Mouse (Mus musculus) heart, embryonic 13.5 days (tissue): Measurements from ENCODE around the gene Hif3a. TPM values are rescaled to one million over a fixed set of nuclear protein-coding genes. Genes with fewer than 3 reads are reported as not detected.

Source experiments
- ATAC-seq: fragments of 200-750 bp; cut with Nextera tagmentation; 2 replicates; pipeline ENCODE4 v1.8.0; 2017; ENCODE audit warnings: moderate TSS enrichment; ENCODE audit not compliant: insufficient number of reproducible peaks, low FRiP score, low TSS enrichment; ENCODE audit errors: extremely low read depth
- H3K27ac ChIP-seq: fragments of 300-500 bp; sonication (generic); replicated peaks from 2 replicates; pipeline ENCODE4 v1.5.1; 2015; ENCODE audit warnings: moderate library complexity, mild to moderate bottlenecking, inconsistent platforms
- H3K27me3 ChIP-seq: fragments of 300-500 bp; sonication (generic); replicated peaks from 2 replicates; pipeline ENCODE4 v1.6.1; 2015; ENCODE audit warnings: mild to moderate bottlenecking, inconsistent platforms
- H3K36me3 ChIP-seq: fragments of 300-500 bp; sonication (generic); 2 replicates; pipeline ENCODE4 v1.6.1; 2015; ENCODE audit warnings: mild to moderate bottlenecking, inconsistent platforms
- H3K4me1 ChIP-seq: fragments of 300-500 bp; sonication (generic); 2 replicates; pipeline ENCODE4 v1.6.1; 2015; ENCODE audit warnings: inconsistent platforms
- H3K4me2 ChIP-seq: fragments of 300-500 bp; sonication (generic); 2 replicates; pipeline ENCODE4 v1.6.1; 2015; ENCODE audit warnings: inconsistent platforms, mild to moderate bottlenecking, moderate library complexity
- H3K4me3 ChIP-seq: fragments of 300-500 bp; sonication (generic); 2 replicates; pipeline ENCODE4 v1.5.1; 2015; ENCODE audit warnings: moderate library complexity, mild to moderate bottlenecking, inconsistent platforms
- H3K9ac ChIP-seq: fragments of 300-500 bp; sonication (generic); 2 replicates; pipeline ENCODE4 v1.6.1; 2015; ENCODE audit warnings: inconsistent platforms, mild to moderate bottlenecking, moderate library complexity
- H3K9me3 ChIP-seq: fragments of 300-500 bp; sonication (generic); 2 replicates; pipeline ENCODE4 v1.6.1; 2016; ENCODE audit warnings: inconsistent platforms
- WGBS: fragments of 180-500 bp; shearing (Covaris S2); methylation state at CpG from one replicate; pipeline ENCODE4 v1.1.7; 2015; ENCODE audit warnings: mixed read lengths; 5-methylcytosine and 5-hydroxymethylcytosine counted together
- polyA plus RNA-seq: library from polyadenylated mRNA; unstranded; fragments of >200 nt; fragmentation: Nextera tagmentation; extraction: Ambion mirVana; gene quantifications from 2 replicates; pipeline ENCODE4 v1.2.1, GENCODE M21; 2015

The Hif3a gene
- polyA plus RNA-seq, 1 experiment from 2014 or later, result 26.7 TPM

DNA sequence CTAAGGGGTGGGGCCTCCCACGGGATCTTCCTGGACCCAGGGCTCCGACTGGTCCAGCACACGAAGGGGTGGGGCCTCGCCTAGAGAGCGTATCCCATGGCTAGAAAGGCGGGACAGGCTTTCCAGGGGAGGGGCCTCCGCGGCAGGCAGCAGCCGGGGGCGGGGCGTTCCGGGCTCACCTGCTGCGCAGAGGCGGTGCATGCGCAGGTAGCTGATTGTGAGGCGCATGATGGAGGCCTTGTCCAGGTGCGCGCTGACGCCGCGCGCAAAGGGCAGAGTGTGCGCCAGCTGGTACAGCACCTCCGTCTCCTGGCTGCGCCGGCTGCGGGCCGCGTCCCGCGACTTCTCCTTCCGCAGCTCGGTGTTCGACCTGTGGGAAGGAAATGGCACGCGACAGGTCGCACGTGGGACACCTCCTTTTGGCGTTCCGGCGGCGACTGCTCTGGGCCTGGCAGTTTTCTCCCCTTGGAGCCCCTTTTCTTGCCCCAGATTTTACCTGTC, 6.1 kb downstream of the Hif3a start:
- peak; percentile 81 for ATAC-seq
- Histone ChIP-seq H3K27ac (peak overlapping the region; percentile 99), H3K36me3 (peaks cover 38% of the 10 kb centered on the region), H3K4me1 (peaks cover 66% of the 10 kb centered on the region), H3K9ac (peak overlapping the region; percentile 87), H3K27me3 (no peaks in the 10 kb centered on the region), H3K4me3 (peak overlapping the region; percentile 69), H3K9me3 (no peaks in the 10 kb centered on the region), H3K4me2 (peak overlapping the region; percentile 94)
- under 1% methylated on average over 42 of the region's 42 CpGs for WGBS

DNA sequence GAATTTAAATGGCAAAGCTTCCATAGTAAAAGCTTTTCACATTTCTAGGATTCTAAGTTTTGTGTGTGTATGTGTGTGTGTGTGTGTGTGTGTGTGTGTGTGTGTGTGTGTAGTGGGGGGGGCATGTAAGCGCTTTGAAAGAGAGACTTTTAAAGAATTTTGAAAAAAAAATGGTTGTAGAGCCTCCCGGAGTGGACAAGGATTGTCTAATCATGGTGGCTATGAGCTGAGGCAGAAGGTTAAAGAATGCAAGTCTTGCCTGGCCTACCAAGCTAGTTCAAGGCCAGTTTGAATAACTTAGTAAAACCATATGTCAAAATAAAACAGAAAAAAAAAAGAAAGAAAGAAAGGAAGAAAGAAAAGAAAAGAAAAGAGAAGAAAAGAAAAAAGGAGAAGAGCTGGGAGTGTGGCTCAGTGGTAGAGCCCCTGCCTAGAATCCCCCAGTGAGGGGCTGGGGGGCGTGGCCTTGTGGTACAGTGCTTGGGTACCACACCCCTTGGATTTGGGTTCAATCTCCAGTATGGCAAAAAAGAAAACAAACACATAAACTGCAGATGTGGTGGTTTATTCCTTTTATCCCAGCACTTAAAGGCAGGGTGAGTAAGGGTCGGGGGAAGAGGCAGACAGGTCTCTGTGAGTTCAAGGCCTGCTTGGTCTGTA, 6.8 kb downstream of the Hif3a start:
- peak overlapping the region; percentile 87 for H3K9ac ChIP-seq
- ATAC-seq, result no peak
- H3K4me2 ChIP-seq, result peak overlapping the region; percentile 94
- peak overlapping the region; percentile 69 for H3K4me3 ChIP-seq
- H3K27me3 ChIP-seq, result no peaks in the 10 kb centered on the region
- WGBS, result 91% methylated on average over 4 of the region's 4 CpGs
- peaks cover 44% of the 10 kb centered on the region for H3K36me3 ChIP-seq
- no peaks in the 10 kb centered on the region for H3K9me3 ChIP-seq
- H3K27ac ChIP-seq, result peak overlapping the region; percentile 99
- H3K4me1 ChIP-seq, result peaks cover 60% of the 10 kb centered on the region

DNA sequence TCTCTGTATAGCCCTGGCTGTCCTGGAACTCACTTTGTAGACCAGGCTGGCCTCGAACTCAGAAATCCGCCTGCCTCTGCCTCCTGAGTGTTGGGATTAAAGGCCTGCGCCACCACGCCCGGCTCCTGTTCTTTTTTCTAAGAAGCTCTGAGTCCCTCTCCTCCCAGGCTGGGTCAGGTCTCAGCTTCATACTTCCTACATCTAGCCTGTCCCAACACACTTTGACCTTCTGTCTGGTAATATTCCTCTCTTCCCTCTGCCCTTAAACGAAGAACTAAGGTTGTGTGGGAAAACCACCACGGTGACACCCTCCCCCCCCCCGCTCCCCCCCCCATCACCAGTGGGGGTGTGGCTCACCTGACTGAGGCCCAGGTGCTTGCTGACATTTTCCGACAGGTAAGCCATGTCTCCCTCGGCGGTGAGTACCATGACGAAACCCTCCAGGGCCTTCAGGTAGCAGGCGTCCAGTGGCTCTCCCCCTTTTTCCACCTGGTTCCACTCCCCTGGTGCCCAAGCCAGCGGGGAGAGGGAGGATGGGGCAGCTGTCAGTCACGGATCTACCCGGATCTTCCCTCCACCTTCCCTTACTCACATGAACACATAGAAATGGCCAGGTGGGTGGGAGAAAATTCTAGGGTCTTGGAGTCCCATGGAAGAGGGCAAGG, 7.8 kb downstream of the Hif3a start:
- no peak overlapping the region for H3K9ac ChIP-seq
- ATAC-seq, result no peak

DNA sequence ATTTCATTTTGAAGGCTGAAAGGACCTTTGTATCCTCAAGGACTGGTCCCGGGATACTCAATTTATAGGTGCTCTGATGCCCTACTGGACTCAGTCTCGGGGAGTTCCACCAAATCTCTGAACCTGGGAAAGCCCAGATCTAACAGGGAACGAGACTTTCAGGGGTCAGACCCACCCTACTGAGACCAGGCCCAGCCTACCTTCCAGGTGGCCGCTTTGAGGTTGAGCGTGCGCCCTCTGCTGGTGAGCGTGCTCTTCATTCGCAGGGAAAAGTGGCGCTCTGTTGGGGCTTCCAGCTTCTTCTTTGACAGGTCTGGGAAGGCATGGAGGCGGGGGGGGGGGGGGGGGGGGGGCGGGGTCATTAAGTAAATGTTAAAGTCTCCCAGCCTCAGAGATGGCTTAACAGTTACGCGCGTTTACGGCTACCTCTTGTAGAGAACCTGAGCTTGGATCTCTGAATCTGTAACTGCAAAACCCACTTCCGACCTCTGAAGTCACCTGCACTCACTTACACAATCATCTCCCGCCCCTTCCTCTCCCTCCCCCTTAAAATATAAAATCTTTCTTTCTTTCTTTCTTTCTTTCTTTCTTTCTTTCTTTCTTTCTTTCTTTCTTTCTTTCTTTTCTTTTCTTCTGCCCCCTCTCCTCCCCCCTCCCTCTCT, 11.2 kb downstream of the Hif3a start:
- no peaks in the 10 kb centered on the region for H3K27me3 ChIP-seq
- no peak for ATAC-seq
- no peak overlapping the region for H3K4me2 ChIP-seq
- peaks cover 82% of the 10 kb centered on the region for H3K36me3 ChIP-seq
- H3K4me3 ChIP-seq, result no peak overlapping the region
- no peak overlapping the region for H3K27ac ChIP-seq
- no peak overlapping the region for H3K9ac ChIP-seq
- peaks cover 18% of the 10 kb centered on the region for H3K4me1 ChIP-seq
- 15% methylated on average over 14 of the region's 17 CpGs for WGBS
- no peaks in the 10 kb centered on the region for H3K9me3 ChIP-seq

More for the DNA sequence above, 7.8 kb downstream of the Hif3a start:
- 83% methylated on average over 16 of the region's 16 CpGs for WGBS
- peaks cover 53% of the 10 kb centered on the region for H3K36me3 ChIP-seq
- no peaks in the 10 kb centered on the region for H3K9me3 ChIP-seq
- no peaks in the 10 kb centered on the region for H3K27me3 ChIP-seq
- H3K4me1 ChIP-seq, result peaks cover 52% of the 10 kb centered on the region
- no peak overlapping the region for H3K4me2 ChIP-seq
- H3K4me3 ChIP-seq, result no peak overlapping the region
- H3K27ac ChIP-seq, result no peak overlapping the region

DNA sequence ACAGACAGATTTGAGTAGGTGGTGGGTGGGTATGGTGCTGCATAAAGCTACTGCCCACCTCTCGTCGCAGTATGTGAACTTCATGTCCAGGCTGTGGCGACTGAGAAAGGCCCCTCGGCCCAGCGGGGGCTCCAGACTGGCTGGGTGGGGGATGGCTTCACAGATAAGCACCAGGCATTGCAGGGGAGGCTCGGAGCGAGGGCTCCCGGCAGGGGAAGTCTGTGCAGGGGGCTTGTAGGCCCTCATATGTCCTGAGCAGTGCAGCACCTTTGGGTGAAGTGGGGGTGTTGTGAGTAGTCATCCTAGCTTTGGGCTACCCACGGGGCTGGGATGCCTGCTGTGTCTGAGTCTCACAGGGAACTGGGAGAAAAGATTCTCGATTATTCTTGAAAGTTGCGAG, 11.7 kb downstream of the Hif3a start:
- 34% methylated on average over 11 of the region's 11 CpGs for WGBS
- H3K36me3 ChIP-seq, result peaks cover 82% of the 10 kb centered on the region

DNA sequence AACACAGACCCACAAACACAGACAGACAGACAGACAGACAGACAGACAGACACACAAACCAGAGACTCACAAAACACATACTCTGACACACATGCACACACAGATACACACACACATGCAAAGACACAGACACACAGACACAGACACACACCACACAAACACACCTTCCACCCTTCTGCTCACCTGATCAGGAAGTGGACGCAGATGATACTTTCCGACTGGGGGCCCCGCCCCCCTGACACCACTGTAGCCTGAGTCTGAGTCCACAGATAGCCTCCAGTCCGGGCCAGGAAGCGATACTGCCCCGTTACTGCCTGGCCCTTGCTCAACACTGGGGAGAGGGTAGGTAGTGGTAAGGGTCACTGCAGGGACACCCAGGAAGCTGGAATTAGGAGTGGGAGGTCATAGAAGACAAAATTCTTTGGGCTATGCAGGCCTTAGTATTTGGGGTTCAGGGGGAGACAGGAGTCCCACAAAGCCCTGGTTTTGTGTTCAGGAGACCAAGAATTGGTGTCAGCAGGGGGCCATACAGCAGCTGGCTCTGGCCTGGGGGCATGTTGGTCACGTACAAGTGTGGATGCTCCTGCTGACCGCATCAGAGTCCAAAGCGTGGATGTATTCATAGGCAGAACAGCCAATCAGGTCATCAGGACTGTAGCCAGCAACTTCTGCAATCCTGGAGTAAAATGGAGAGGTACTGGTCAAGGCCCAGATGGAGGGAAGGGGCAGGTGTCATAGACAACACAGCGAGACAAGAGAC, 13.6 kb downstream of the Hif3a start:
- H3K4me1 ChIP-seq, result peaks cover 11% of the 10 kb centered on the region
- no peaks in the 10 kb centered on the region for H3K9me3 ChIP-seq
- no peak overlapping the region for H3K4me3 ChIP-seq
- no peak for ATAC-seq
- no peaks in the 10 kb centered on the region for H3K27me3 ChIP-seq
- H3K27ac ChIP-seq, result no peak overlapping the region
- H3K36me3 ChIP-seq, result peaks cover 82% of the 10 kb centered on the region
- WGBS, result 88% methylated on average over 10 of the region's 10 CpGs
- H3K9ac ChIP-seq, result no peak overlapping the region
- no peak overlapping the region for H3K4me2 ChIP-seq

More for the DNA sequence above, 11.7 kb downstream of the Hif3a start:
- Histone ChIP-seq H3K9ac (peak overlapping the region; percentile 53; the same call in 1 of the 2 replicates), H3K4me2 (no peak overlapping the region), H3K9me3 (no peaks in the 10 kb centered on the region), H3K4me1 (peaks cover 16% of the 10 kb centered on the region), H3K27me3 (no peaks in the 10 kb centered on the region), H3K27ac (no peak overlapping the region), H3K4me3 (no peak overlapping the region)
- ATAC-seq, result no peak

DNA sequence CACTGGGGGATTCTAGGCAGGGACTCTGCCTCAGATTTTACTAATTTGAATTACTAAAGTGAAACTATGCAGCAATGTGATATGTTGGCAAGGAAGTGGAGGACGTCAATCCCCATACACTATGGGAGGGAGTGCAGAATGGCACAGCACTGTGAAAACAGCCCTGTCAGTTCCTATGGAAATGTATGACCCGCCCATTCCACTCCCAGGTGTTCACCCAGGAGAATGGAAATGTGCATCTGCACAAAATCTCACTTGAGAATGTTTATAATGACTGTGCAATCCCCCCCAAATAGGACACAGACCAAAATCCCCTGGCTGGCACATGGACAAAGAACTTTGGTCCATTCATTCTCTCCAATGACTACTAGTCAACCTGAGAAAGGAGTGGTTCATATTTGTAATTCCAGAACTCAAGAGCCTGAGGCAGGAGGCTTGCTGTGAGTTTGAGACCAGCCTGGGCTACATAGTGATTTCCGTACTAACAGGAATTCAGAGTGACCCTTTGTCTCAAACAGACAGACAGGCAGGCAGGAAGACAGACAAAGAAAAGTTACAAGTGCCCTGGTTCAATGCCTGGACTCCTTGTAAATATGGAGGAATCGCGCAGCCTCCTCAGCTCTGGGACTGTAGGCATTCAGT, 15.1 kb downstream of the Hif3a start:
- ATAC-seq, result no peak
- 88% methylated on average over 5 of the region's 5 CpGs for whole genome bisulfite sequencing
- no peak overlapping the region for H3K4me3 ChIP-seq
- no peaks in the 10 kb centered on the region for H3K27me3 ChIP-seq
- H3K9me3 ChIP-seq, result no peaks in the 10 kb centered on the region
- H3K36me3 ChIP-seq, result peaks cover 86% of the 10 kb centered on the region
- H3K4me2 ChIP-seq, result no peak overlapping the region
- no peak overlapping the region for H3K9ac ChIP-seq
- no peak overlapping the region for H3K27ac ChIP-seq
- peaks cover 11% of the 10 kb centered on the region for H3K4me1 ChIP-seq

DNA sequence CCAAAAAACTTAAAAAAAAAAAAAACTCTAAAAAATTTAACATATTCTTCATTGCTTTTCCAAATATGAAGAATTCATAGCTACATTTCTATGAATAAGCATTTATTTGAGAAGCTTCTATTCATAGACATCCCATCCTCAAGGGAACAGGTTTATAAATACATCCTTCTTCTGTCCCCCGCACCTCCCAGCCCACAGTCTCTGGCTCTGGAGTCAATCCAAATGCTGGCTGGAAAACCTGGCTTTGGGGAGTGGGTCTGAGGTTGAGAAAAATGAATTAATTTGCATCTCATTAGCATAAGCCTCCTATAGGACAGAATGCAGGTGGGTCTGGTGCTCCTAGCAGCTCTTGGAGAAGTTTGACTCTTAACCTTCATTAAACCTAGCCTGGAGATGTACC, 16.5 kb downstream of the Hif3a start:
- H3K9ac ChIP-seq, result no peak overlapping the region
- H3K27ac ChIP-seq, result no peak overlapping the region
- no peak for ATAC-seq
- H3K36me3 ChIP-seq, result peaks cover 87% of the 10 kb centered on the region
- 32% methylated on average over 1 of the region's 1 CpGs for WGBS
- H3K4me1 ChIP-seq, result peaks cover 7% of the 10 kb centered on the region
- no peaks in the 10 kb centered on the region for H3K27me3 ChIP-seq
- H3K4me3 ChIP-seq, result no peak overlapping the region
- H3K9me3 ChIP-seq, result no peaks in the 10 kb centered on the region
- no peak overlapping the region for H3K4me2 ChIP-seq

DNA sequence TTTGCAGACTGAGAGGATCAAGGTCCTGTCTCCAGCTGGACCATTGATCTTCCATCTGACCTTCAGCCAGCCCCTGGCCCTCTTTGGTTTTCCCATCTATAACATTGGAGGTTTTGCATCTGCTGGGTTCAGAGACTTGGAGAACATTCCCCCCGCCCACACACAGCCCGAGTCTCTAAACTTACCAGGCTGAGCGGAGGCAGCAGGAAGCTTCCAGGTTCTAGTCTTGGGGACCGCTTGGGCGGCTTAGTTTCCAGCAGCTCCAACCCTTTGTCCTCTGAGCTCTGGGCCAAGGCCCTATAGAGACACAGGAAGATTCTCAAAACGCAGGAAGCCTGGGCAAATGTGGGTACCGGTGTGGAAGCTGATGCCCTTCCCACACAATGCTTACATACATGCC, 22.9 kb downstream of the Hif3a start:
- WGBS, result 92% methylated on average over 7 of the region's 7 CpGs
- ATAC-seq, result no peak
- peaks cover 93% of the 10 kb centered on the region for H3K36me3 ChIP-seq

DNA sequence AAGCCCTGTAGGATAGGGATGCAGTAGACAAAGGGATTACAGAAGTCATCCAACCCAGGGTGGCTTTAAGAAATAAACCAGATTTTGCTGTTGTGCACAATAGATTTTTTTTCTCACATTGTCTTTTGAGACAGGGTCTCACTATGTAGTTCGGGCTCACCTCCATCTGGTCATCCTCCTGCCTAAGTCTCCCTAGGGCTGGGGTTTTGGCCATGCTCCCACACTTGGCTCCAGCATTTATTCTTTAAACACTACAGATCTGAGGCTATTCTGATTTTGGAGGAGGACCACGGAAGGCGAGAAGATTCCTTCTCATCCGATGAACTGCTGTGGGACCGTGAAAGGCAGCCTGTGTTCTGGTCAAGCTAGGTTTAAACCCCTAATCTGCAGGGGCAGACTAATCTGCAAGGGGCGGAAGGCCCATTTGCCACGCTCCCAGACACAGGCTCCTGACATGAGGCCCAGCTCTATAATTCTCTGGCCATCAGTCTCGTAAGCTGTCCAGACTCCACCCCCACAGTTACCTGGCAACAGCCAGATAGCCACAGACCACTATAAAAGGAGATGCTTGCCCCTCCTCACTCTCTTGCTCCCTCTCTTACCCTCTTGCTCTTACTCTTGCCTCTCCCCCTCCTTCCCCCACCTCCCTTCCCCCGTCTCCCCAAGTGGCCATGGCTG, 24.1 kb downstream of the Hif3a start:
- 60% methylated on average over 9 of the region's 9 CpGs for WGBS
- no peak overlapping the region for H3K27ac ChIP-seq
- H3K4me2 ChIP-seq, result no peak overlapping the region
- peaks cover 93% of the 10 kb centered on the region for H3K36me3 ChIP-seq
- ATAC-seq, result no peak
- no peak overlapping the region for H3K4me3 ChIP-seq
- H3K4me1 ChIP-seq, result peaks cover 5% of the 10 kb centered on the region; the same call in 1 of the 2 replicates
- H3K27me3 ChIP-seq, result no peaks in the 10 kb centered on the region
- no peaks in the 10 kb centered on the region for H3K9me3 ChIP-seq
- peak overlapping the region; percentile 25; the same call in 1 of the 2 replicates for H3K9ac ChIP-seq

More for the DNA sequence above, 22.9 kb downstream of the Hif3a start:
- no peak overlapping the region for H3K27ac ChIP-seq
- no peaks in the 10 kb centered on the region for H3K9me3 ChIP-seq
- H3K4me3 ChIP-seq, result no peak overlapping the region
- H3K27me3 ChIP-seq, result no peaks in the 10 kb centered on the region
- no peak overlapping the region for H3K9ac ChIP-seq
- H3K4me1 ChIP-seq, result peaks cover 5% of the 10 kb centered on the region; the same call in 1 of the 2 replicates
- H3K4me2 ChIP-seq, result no peak overlapping the region
